Mouse (Mus musculus) lung, embryonic 15.5 days (tissue): Measurements from ENCODE around the gene Olfr808. TPM values are rescaled to one million over a fixed set of nuclear protein-coding genes. Genes with fewer than 3 reads are reported as not detected.

ENCODE experiments used
- ATAC-seq: fragments of 200-750 bp; cut with Nextera tagmentation; 2 replicates; pipeline ENCODE4 v1.8.0; 2017; ENCODE audit warnings: moderate number of reproducible peaks, borderline replicate concordance; ENCODE audit not compliant: low FRiP score, low TSS enrichment; ENCODE audit errors: extremely low read depth
- H3K27ac ChIP-seq: fragments of 300-500 bp; sonication (generic); 2 replicates; pipeline ENCODE4 v1.5.1; 2015; ENCODE audit warnings: moderate library complexity, mild to moderate bottlenecking, inconsistent platforms
- H3K27me3 ChIP-seq: fragments of 300-500 bp; sonication (generic); 2 replicates; pipeline ENCODE4 v1.6.1; 2015; ENCODE audit warnings: inconsistent platforms
- H3K36me3 ChIP-seq: fragments of 300-500 bp; sonication (generic); 2 replicates; pipeline ENCODE4 v1.6.1; 2015; ENCODE audit warnings: inconsistent platforms
- H3K4me1 ChIP-seq: fragments of 300-500 bp; sonication (generic); 2 replicates; pipeline ENCODE4 v1.6.1; 2015; ENCODE audit warnings: inconsistent platforms
- H3K4me2 ChIP-seq: fragments of 300-500 bp; sonication (generic); 2 replicates; pipeline ENCODE4 v1.6.1; 2015; ENCODE audit warnings: inconsistent platforms, mild to moderate bottlenecking, moderate library complexity
- H3K4me3 ChIP-seq: fragments of 300-500 bp; sonication (generic); 2 replicates; pipeline ENCODE4 v1.5.1; 2015; ENCODE audit warnings: mild to moderate bottlenecking, inconsistent platforms
- H3K9ac ChIP-seq: fragments of 300-500 bp; sonication (generic); 2 replicates; pipeline ENCODE4 v1.6.1; 2015; ENCODE audit warnings: inconsistent platforms
- H3K9me3 ChIP-seq: fragments of 300-500 bp; sonication (generic); 2 replicates; pipeline ENCODE4 v1.6.1; 2016; ENCODE audit warnings: inconsistent platforms
- WGBS: fragments of 180-500 bp; shearing (Covaris S2); methylation state at CpG from one replicate; pipeline ENCODE4 v1.1.7; 2015; 5-methylcytosine and 5-hydroxymethylcytosine counted together
- microRNA-seq: library from miRNA; unstranded; fragments of <30 nt; microRNA quantifications from one replicate; pipeline ENCODE4, GENCODE M21; 2016
- polyA plus RNA-seq: library from polyadenylated mRNA; unstranded; fragments of >200 nt; fragmentation: Nextera tagmentation; extraction: Ambion mirVana; gene quantifications from 2 replicates; pipeline ENCODE4 v1.2.1, GENCODE M21; 2015

Olfr808 gene
- polyA plus RNA-seq, result not detected in 2 replicates

GRCm38 (mm10) chr10:129765182-129765581 is at the start of gene Olfr808:
TSS of gene Olfr808 (plus strand) at chr10:129765482.
- no peak within 1 kb of the TSS for H3K4me3 ChIP-seq
- WGBS, result 79% methylated on average over 1 of the region's 1 CpGs
- H3K27me3 ChIP-seq, result no peaks in the 10 kb centered on the region
- H3K4me2 ChIP-seq, result no peak within 1 kb of the TSS
- no peaks in the 10 kb centered on the region for H3K36me3 ChIP-seq
- ATAC-seq, result no peak
- no peaks in the 10 kb centered on the region for H3K9me3 ChIP-seq
- no peaks in the 10 kb centered on the region for H3K4me1 ChIP-seq
- no peak within 1 kb of the TSS for H3K27ac ChIP-seq
- H3K9ac ChIP-seq, result no peak within 1 kb of the TSS

GRCm38 (mm10) chr10:129729275-129729674 is 36.0 kb upstream of the Olfr808 start, which contains the start of gene Olfr805:
TSS of gene Olfr805 (minus strand) at chr10:129729375.
- 91% methylated on average over 2 of the region's 2 CpGs for WGBS
- no peak within 1 kb of the TSS for H3K4me3 ChIP-seq
- ATAC-seq, result no peak
- no peaks in the 10 kb centered on the region for H3K4me1 ChIP-seq
- no peaks in the 10 kb centered on the region for H3K27me3 ChIP-seq
- H3K36me3 ChIP-seq, result no peaks in the 10 kb centered on the region
- no peaks in the 10 kb centered on the region for H3K9me3 ChIP-seq
- no peak within 1 kb of the TSS for H3K4me2 ChIP-seq
- H3K27ac ChIP-seq, result no peak within 1 kb of the TSS
- no peak within 1 kb of the TSS for H3K9ac ChIP-seq

GRCm38 (mm10) chr10:129741821-129742220 is 23.5 kb upstream of the Olfr808 start, which contains the start of gene Olfr806:
TSS of gene Olfr806 (minus strand) at chr10:129741921.
- H3K9me3 ChIP-seq, result no peaks in the 10 kb centered on the region
- no peak for ATAC-seq
- no peaks in the 10 kb centered on the region for H3K4me1 ChIP-seq

GRCm38 (mm10) chr10:129757693-129758092 is 7.6 kb upstream of the Olfr808 start, which contains the start of gene Olfr807:
TSS of gene Olfr807 (minus strand) at chr10:129757793.
- H3K27ac ChIP-seq, result no peak within 1 kb of the TSS
- no peaks in the 10 kb centered on the region for H3K36me3 ChIP-seq
- 84% methylated on average over 1 of the region's 1 CpGs for WGBS
- no peaks in the 10 kb centered on the region for H3K9me3 ChIP-seq
- H3K4me2 ChIP-seq, result no peak within 1 kb of the TSS
- ATAC-seq, result no peak
- H3K9ac ChIP-seq, result no peak within 1 kb of the TSS
- H3K27me3 ChIP-seq, result no peaks in the 10 kb centered on the region
- H3K4me3 ChIP-seq, result no peak within 1 kb of the TSS
- H3K4me1 ChIP-seq, result no peaks in the 10 kb centered on the region

More at GRCm38 (mm10) chr10:129741821-129742220, 23.5 kb upstream of the Olfr808 start, which contains the start of gene Olfr806:
- Histone ChIP-seq H3K4me3 (no peak within 1 kb of the TSS), H3K4me2 (no peak within 1 kb of the TSS), H3K9ac (no peak within 1 kb of the TSS), H3K27ac (no peak within 1 kb of the TSS), H3K36me3 (no peaks in the 10 kb centered on the region), H3K27me3 (no peaks in the 10 kb centered on the region)

- ATAC-seq, result no peak
- Histone ChIP-seq H3K27me3 (no peaks in the 10 kb centered on the region), H3K4me2 (no peak within 1 kb of the TSS), H3K9me3 (no peaks in the 10 kb centered on the region), H3K27ac (no peak within 1 kb of the TSS), H3K4me1 (no peaks in the 10 kb centered on the region), H3K36me3 (no peaks in the 10 kb centered on the region), H3K9ac (no peak within 1 kb of the TSS), H3K4me3 (no peak within 1 kb of the TSS)
Observed at GRCm38 (mm10) chr10:129774338-129774737, 9.1 kb downstream of the Olfr808 start, which contains the start of gene Olfr809. TSS of gene Olfr809 (plus strand) at chr10:129774638.

GRCm38 (mm10) chr10:129778123-129778522 is 12.8 kb downstream of the Olfr808 start:
- H3K9me3 ChIP-seq, result no peaks in the 10 kb centered on the region
- H3K4me3 ChIP-seq, result no peak overlapping the region
- H3K27me3 ChIP-seq, result no peaks in the 10 kb centered on the region
- H3K4me1 ChIP-seq, result no peaks in the 10 kb centered on the region
- H3K36me3 ChIP-seq, result no peaks in the 10 kb centered on the region
- no peak overlapping the region for H3K4me2 ChIP-seq
- ATAC-seq, result no peak
- no peak overlapping the region for H3K27ac ChIP-seq
- no peak overlapping the region for H3K9ac ChIP-seq

GRCm38 (mm10) chr10:129794817-129795216 is 29.5 kb downstream of the Olfr808 start, which contains the start of gene Olfr810:
TSS of gene Olfr810 (minus strand) at chr10:129794917.
- Histone ChIP-seq H3K4me1 (no peaks in the 10 kb centered on the region), H3K9ac (no peak within 1 kb of the TSS), H3K36me3 (no peaks in the 10 kb centered on the region), H3K4me2 (no peak within 1 kb of the TSS), H3K9me3 (no peaks in the 10 kb centered on the region), H3K27ac (no peak within 1 kb of the TSS), H3K27me3 (no peaks in the 10 kb centered on the region), H3K4me3 (no peak within 1 kb of the TSS)
- ATAC-seq, result no peak

- H3K27ac ChIP-seq, result no peak within 1 kb of the TSS
- ATAC-seq, result no peak
- WGBS, result 77% methylated on average over 4 of the region's 4 CpGs
- H3K27me3 ChIP-seq, result no peaks in the 10 kb centered on the region
- H3K9ac ChIP-seq, result no peak within 1 kb of the TSS
- no peaks in the 10 kb centered on the region for H3K36me3 ChIP-seq
- H3K4me3 ChIP-seq, result no peak within 1 kb of the TSS
- H3K9me3 ChIP-seq, result no peaks in the 10 kb centered on the region
- no peaks in the 10 kb centered on the region for H3K4me1 ChIP-seq
- no peak within 1 kb of the TSS for H3K4me2 ChIP-seq
Observed at GRCm38 (mm10) chr10:129804296-129804695, 39.0 kb downstream of the Olfr808 start, which contains the start of gene Olfr811. TSS of gene Olfr811 (minus strand) at chr10:129804396.

Small RNA genes within 50 kb of the gene (microRNA-seq; reads per million reads assigned to microRNA genes)
- gene Gm24485, result not detected

Other genes with a start within 250 kb of the Olfr808 start
- not detected in 2 replicates for gene Olfr791, start 243.7 kb upstream of the Olfr808 start, polyA plus RNA-seq
- gene Olfr792, start 226.3 kb upstream of the Olfr808 start, polyA plus RNA-seq, result not detected in 2 replicates
- not detected in 2 replicates for gene Olfr794, start 197.8 kb upstream of the Olfr808 start, polyA plus RNA-seq
- gene Olfr796, start 152.9 kb upstream of the Olfr808 start, polyA plus RNA-seq, result not detected in 2 replicates
- gene Olfr798, start 137.5 kb upstream of the Olfr808 start, polyA plus RNA-seq, result not detected in 2 replicates
- gene Olfr799, start 128.0 kb upstream of the Olfr808 start, polyA plus RNA-seq, result not detected in 2 replicates
- not detected in 2 replicates for gene Olfr800, start 107.8 kb upstream of the Olfr808 start, polyA plus RNA-seq
- not detected in 2 replicates for gene Olfr801, start 91.6 kb upstream of the Olfr808 start, polyA plus RNA-seq
- gene Olfr802, start 77.3 kb upstream of the Olfr808 start, polyA plus RNA-seq, result not detected in 2 replicates
- not detected in 2 replicates for gene Olfr803, start 71.2 kb upstream of the Olfr808 start, polyA plus RNA-seq
- not detected in 2 replicates for gene Olfr804, start 62.3 kb upstream of the Olfr808 start, polyA plus RNA-seq
- not detected in 2 replicates for gene Olfr805, start 36.1 kb upstream of the Olfr808 start, polyA plus RNA-seq
- not detected in 2 replicates for gene Olfr806, start 23.6 kb upstream of the Olfr808 start, polyA plus RNA-seq
- not detected in 2 replicates for gene Olfr807, start 7.7 kb upstream of the Olfr808 start, polyA plus RNA-seq
- not detected in 2 replicates for gene Olfr809, start 9.2 kb downstream of the Olfr808 start, polyA plus RNA-seq
- gene Olfr810, start 29.4 kb downstream of the Olfr808 start, polyA plus RNA-seq, result not detected in 2 replicates
- gene Olfr811, start 38.9 kb downstream of the Olfr808 start, polyA plus RNA-seq, result not detected in 2 replicates
- gene Olfr812, start 80.6 kb downstream of the Olfr808 start, polyA plus RNA-seq, result not detected in 2 replicates
- not detected in 2 replicates for gene Olfr813, start 89.9 kb downstream of the Olfr808 start, polyA plus RNA-seq
- gene Olfr814, start 114.4 kb downstream of the Olfr808 start, polyA plus RNA-seq, result not detected in 2 replicates
- gene Olfr815, start 140.4 kb downstream of the Olfr808 start, polyA plus RNA-seq, result not detected in 2 replicates
- not detected in 2 replicates for gene Olfr816, start 150.1 kb downstream of the Olfr808 start, polyA plus RNA-seq
- gene Olfr818, start 183.6 kb downstream of the Olfr808 start, polyA plus RNA-seq, result not detected in 2 replicates
- gene Olfr819, start 201.8 kb downstream of the Olfr808 start, polyA plus RNA-seq, result not detected in 2 replicates
- not detected in 2 replicates for gene Olfr247, start 210.7 kb downstream of the Olfr808 start, polyA plus RNA-seq
- not detected in 2 replicates for gene Gm10310, start 219.6 kb downstream of the Olfr808 start, polyA plus RNA-seq
- gene Olfr820, start 247.1 kb downstream of the Olfr808 start, polyA plus RNA-seq, result not detected in 2 replicates